Mouse (Mus musculus) ES-Bruce4 (cell line): ENCODE data around the gene Lrrn2. TPM values are rescaled to one million over a fixed set of nuclear protein-coding genes. Genes with fewer than 3 reads are reported as not detected.
"Not testable (repeated sequence)": the region's sequence is repeated elsewhere in the genome, so short reads cannot be mapped to it uniquely, and the experiment has no call there.

Experiments used
- H3K27ac ChIP-seq: 2 replicates; pipeline ENCODE4 v1.5.1; 2012; ENCODE audit warnings: low read length, inconsistent platforms; ENCODE audit not compliant: insufficient read depth
- H3K27me3 ChIP-seq: 2 replicates; pipeline ENCODE4 v1.6.1; 2012; ENCODE audit warnings: mild to moderate bottlenecking, low read length, inconsistent platforms; ENCODE audit not compliant: control insufficient read depth, poor library complexity, insufficient read depth, severe bottlenecking
- H3K36me3 ChIP-seq: 2 replicates; pipeline ENCODE4 v1.6.1; 2012; ENCODE audit warnings: inconsistent platforms, mild to moderate bottlenecking, low read length, moderate library complexity; ENCODE audit not compliant: control insufficient read depth, poor library complexity, insufficient read depth, severe bottlenecking
- H3K4me1 ChIP-seq: one replicate; pipeline ENCODE4 v1.8.1; 2011; ENCODE audit warnings: low read length; ENCODE audit not compliant: control insufficient read depth, insufficient read depth
- H3K4me3 ChIP-seq: 2 replicates; pipeline ENCODE4 v1.5.1; 2011; ENCODE audit warnings: low read depth, mild to moderate bottlenecking, low read length
- H3K9ac ChIP-seq: 2 replicates; pipeline ENCODE4 v1.6.1; 2012; ENCODE audit warnings: low read depth, mild to moderate bottlenecking, inconsistent platforms; ENCODE audit not compliant: poor library complexity, severe bottlenecking
- H3K9me3 ChIP-seq: replicated peaks from 2 replicates; pipeline ENCODE4 v1.6.1; 2012; ENCODE audit warnings: mild to moderate bottlenecking, low read length, inconsistent platforms; ENCODE audit not compliant: control insufficient read depth, poor library complexity, insufficient read depth, severe bottlenecking
- CTCF ChIP-seq: IDR thresholded peaks from one replicate; pipeline ENCODE4 v1.8.1; 2011; ENCODE audit warnings: low read depth, low read length
- EP300 ChIP-seq: IDR thresholded peaks from 2 replicates; pipeline ENCODE4 v1.6.1; 2011; ENCODE audit warnings: low read depth, low read length; ENCODE audit not compliant: insufficient read depth
- POLR2A ChIP-seq: IDR thresholded peaks from one replicate; pipeline ENCODE4 v1.8.1; 2011; ENCODE audit warnings: low read length; ENCODE audit not compliant: insufficient read depth
- polyA plus RNA-seq: library from polyadenylated mRNA; stranded (reverse); fragments of >200 nt; gene quantifications from 2 replicates; pipeline ENCODE4 v1.2.4, GENCODE M21; 2011; ENCODE audit warnings: low read depth; ENCODE audit not compliant: missing spikeins, insufficient read depth, insufficient read length

Lrrn2 gene
- polyA plus RNA-seq, 1 experiment: 0.18 TPM

DNA sequence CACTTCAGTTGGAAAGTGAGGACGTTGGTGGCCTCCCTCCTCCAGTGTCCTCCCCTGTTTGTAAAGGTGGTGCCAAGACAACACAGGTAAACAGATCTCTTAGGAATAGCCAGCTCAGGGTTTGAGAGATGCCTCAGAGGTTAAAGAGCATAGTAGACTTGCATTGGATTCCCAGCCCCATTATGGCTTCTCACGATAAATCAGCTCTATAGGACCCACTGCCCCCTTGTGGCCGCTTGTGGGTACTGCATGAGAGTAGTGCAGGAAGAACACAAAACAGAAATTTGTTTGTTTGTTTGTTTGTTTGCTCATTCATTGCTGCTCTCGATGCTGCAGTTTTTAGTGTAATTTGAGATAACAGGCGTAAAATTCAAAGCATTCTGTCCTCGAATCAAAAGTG lies 88.6 kb downstream of the Lrrn2 start:
- H3K9ac ChIP-seq: no peak overlapping the region
- no peaks in the 10 kb centered on the region for H3K36me3 ChIP-seq
- no peak overlapping the region for H3K27ac ChIP-seq
- H3K27me3 ChIP-seq: no peaks in the 10 kb centered on the region
- no peaks in the 10 kb centered on the region for H3K9me3 ChIP-seq
- H3K4me3 ChIP-seq: no peak overlapping the region
- TF ChIP-seq POLR2A (no peak), CTCF (peak; percentile 67)
- no peaks in the 10 kb centered on the region for H3K4me1 ChIP-seq

DNA sequence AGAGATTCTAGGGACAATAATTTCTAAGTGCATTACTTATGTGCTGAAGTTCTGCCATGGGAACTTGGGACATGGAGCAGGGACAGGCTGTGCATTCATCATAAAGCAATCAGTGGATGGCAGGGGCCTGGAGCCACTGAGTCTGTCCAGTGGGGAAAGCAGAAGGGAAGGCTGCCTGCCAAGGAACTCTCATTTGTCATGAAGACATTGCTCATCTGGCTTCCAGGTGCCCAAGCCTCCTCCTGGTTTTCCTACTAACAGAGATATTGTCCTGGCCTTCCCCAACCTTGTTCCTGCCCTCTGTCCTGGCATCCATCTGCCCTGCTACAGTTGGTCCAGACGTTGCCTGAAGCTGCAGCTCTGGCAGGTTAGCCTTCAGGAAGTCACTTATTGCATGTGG lies 97.3 kb downstream of the Lrrn2 start:
- Histone ChIP-seq H3K4me3 (no peak overlapping the region), H3K4me1 (no peaks in the 10 kb centered on the region), H3K9me3 (no peaks in the 10 kb centered on the region), H3K27me3 (no peaks in the 10 kb centered on the region), H3K9ac (no peak overlapping the region), H3K36me3 (no peaks in the 10 kb centered on the region; the same call in 1 of the 2 replicates), H3K27ac (no peak overlapping the region)
- TF ChIP-seq EP300 (no peak), CTCF (no peak), POLR2A (no peak)

DNA sequence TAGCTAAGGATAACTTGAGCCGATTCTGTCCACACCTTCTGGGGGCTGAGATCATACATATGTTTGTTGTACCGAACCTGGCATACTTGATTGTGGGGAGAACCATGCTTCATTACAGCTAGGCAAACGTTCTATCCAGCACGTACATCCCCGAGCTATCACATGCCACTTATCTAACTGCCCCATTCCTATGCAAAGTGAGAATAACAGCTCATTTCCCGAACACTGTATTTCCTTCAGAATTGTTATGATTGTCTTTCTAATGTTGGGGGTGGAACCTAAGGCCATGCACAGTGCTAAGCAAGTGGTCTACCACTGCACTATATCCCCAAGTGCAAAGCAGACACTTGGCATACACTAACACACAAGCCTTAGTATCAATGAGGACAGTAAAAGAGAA lies 101.2 kb downstream of the Lrrn2 start:
- peaks cover 31% of the 10 kb centered on the region for H3K36me3 ChIP-seq
- H3K9ac ChIP-seq: no peak overlapping the region
- no peaks in the 10 kb centered on the region for H3K4me1 ChIP-seq
- TF ChIP-seq EP300 (no peak), CTCF (no peak), POLR2A (no peak)
- no peak overlapping the region for H3K4me3 ChIP-seq
- no peaks in the 10 kb centered on the region for H3K9me3 ChIP-seq
- no peaks in the 10 kb centered on the region for H3K27me3 ChIP-seq
- H3K27ac ChIP-seq: peak overlapping the region; percentile 21

DNA sequence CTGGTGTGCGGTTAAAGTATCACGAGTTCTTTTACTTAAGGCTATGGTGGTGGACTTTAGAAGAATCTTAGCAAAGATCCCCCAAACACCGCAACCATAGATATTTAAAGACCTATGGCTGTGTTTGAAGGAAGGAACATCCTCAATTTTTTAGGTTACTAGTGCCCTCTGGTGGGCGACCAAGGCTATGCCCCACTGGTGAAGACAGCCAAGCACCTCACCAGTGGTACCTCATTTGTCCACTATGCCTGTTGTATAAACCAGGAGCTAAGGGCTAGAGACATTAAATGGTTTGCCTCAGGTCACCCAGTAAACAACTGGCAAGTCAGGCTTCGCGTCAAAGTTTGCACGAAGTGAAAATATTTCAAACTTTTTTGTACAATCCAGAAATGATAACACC lies 102.7 kb downstream of the Lrrn2 start:
- TF ChIP-seq EP300 (no peak), CTCF (peak; percentile 69), POLR2A (no peak)
- Histone ChIP-seq H3K27me3 (no peaks in the 10 kb centered on the region), H3K36me3 (peaks cover 44% of the 10 kb centered on the region), H3K27ac (no peak overlapping the region), H3K4me3 (no peak overlapping the region), H3K4me1 (no peaks in the 10 kb centered on the region), H3K9ac (no peak overlapping the region), H3K9me3 (no peaks in the 10 kb centered on the region)

DNA sequence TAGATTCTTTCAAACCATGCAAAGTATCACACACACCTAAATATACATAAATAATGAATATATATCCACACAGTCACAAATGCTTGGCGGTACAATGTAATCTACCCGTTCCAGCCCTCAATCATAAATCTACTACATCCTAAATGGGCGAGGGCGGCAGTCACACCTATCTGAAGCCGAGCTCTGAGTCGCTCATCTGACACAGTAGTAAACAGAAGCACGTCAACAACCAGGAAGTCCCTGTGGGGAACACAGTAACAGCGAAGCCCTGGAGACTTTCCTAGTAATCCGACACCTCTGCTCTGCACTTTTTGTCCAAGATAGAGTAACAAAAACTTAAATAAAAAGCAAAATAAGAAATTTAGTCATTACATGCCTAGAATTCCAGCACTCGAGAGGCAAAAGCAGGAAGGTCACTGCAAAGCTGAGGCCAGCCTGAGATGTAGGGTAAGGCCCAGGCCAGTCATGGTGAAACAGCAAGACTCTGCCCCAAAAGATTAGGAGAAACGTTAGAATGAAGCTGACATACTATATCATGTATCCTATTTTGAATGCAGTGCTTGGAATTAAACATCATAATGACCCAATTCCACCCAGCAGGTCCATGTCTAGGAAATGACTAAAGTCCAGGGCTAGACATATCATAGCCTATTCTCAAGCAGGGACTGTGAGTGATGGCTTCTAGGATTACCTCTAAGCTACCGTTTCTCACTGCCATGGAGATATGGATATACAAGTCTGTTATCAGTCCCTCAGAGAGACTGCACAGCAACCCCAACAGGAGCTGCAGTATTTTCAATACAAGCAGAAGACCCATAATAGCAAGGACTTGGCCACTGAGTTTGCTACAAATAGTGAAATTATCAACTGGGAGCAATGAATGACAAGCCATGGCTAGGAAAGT lies 108.7 kb downstream of the Lrrn2 start:
- H3K4me3 ChIP-seq, H3K9me3 ChIP-seq, H3K27me3 ChIP-seq, H3K27ac ChIP-seq, H3K9ac ChIP-seq, H3K4me1 ChIP-seq: not testable (repeated sequence)
- peaks cover 91% of the 10 kb centered on the region for H3K36me3 ChIP-seq

Other genes with a start within 250 kb of the Lrrn2 start
- 10.8 and 11.0 TPM in 2 replicates for gene Nfasc, start 138.5 kb upstream of the Lrrn2 start, polyA plus RNA-seq
- gene Mdm4, start 150.3 kb downstream of the Lrrn2 start, polyA plus RNA-seq: 484 and 490 TPM in 2 replicates
- 6.0 and 6.4 TPM in 2 replicates for gene Pik3c2b, start 165.4 kb downstream of the Lrrn2 start, polyA plus RNA-seq